Mouse (Mus musculus): ENCODE data around the gene Gtdc1. TPM values are rescaled to one million over a fixed set of nuclear protein-coding genes. Genes with fewer than 3 reads are reported as not detected.

Gtdc1 gene
- polyA plus RNA-seq (2012; rRNA removed), result 14.3 and 15.5 TPM in 2 replicates

DNA sequence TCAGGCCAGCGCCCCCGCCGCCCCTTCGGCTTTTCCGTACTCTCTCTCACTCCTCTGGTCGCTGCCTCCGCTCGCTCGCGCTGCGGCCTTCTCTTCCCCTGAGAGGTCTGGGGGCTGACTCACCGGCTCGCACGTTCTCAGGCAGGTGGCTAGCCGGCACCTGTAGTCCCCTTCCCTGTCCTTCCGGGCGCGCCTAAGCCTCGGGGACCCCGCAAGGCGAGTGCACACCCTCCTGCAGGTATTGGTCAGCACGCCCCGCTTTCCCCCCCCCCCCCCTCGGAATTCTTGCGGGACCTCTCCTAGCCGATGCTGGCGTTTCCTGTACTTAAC, at the start of gene Gtdc1:
Gene Gtdc1 (minus strand): TSS at position 176 of the 330 bp plus-strand sequence.
- H3K27me3 ChIP-seq (ENCODE audit: control insufficient read depth, insufficient read depth, low read length), result no peaks in the 10 kb centered on the region
- TF ChIP-seq CTCF (IDR thresholded peaks at IDR 0.05; ENCODE audit: control insufficient read depth, insufficient read depth, insufficient replicate concordance, low read depth, low read length) (no peak), POLR2A (IDR thresholded peaks at IDR 0.05; ENCODE audit: control insufficient read depth, low read depth, low read length) (no peak)
- peak within 1 kb of the TSS; percentile 98 for H3K27ac ChIP-seq (ENCODE audit: control insufficient read depth, insufficient read depth, low read depth, low read length)
- no peaks in the 10 kb centered on the region for H3K36me3 ChIP-seq (ENCODE audit: control insufficient read depth, insufficient read depth, low read length)
- peaks cover 5% of the 10 kb centered on the region; the same call in 1 of the 2 replicates for H3K4me1 ChIP-seq (ENCODE audit: control insufficient read depth, insufficient read depth, low read length)
- peak within 1 kb of the TSS; percentile 100 for H3K4me3 ChIP-seq (ENCODE audit: control insufficient read depth, low read depth, low read length)

GRCm38 (mm10) chr2:44977051-44977450, 49.6 kb upstream of the Gtdc1 start:
- Histone ChIP-seq H3K27me3 (ENCODE audit: control insufficient read depth, insufficient read depth, low read length) (no peaks in the 10 kb centered on the region), H3K36me3 (ENCODE audit: control insufficient read depth, insufficient read depth, low read length) (no peaks in the 10 kb centered on the region), H3K4me3 (ENCODE audit: control insufficient read depth, low read depth, low read length) (no peak overlapping the region), H3K4me1 (ENCODE audit: control insufficient read depth, insufficient read depth, low read length) (peaks cover 5% of the 10 kb centered on the region), H3K27ac (ENCODE audit: control insufficient read depth, insufficient read depth, low read depth, low read length) (no peak overlapping the region)
- no peak for TF ChIP-seq POLR2A (IDR thresholded peaks at IDR 0.05; ENCODE audit: control insufficient read depth, low read depth, low read length)
- no peak for TF ChIP-seq CTCF (IDR thresholded peaks at IDR 0.05; ENCODE audit: control insufficient read depth, insufficient read depth, insufficient replicate concordance, low read depth, low read length)

DNA sequence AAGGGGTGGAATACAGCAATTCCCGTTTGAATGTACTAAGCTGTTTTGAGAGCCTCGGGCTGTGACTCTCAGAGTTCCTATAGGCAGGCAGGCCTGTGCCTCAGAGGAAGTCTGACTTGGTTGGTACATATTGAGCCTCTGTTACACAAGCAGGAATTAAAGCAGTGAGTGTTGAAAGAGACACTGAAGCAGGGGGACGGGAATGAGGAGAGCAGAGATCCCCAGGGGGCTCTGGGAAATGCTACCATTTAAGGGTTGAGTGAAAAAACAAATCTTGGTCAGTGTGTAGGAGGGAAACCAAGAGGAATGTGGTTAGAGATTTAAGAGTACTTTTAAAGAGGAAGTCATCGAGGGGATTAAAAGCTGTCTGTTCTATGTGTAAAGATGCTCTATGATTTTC, 49.0 kb upstream of the Gtdc1 start:
- no peak overlapping the region for H3K4me3 ChIP-seq (ENCODE audit: control insufficient read depth, low read depth, low read length)
- peaks cover 5% of the 10 kb centered on the region for H3K4me1 ChIP-seq (ENCODE audit: control insufficient read depth, insufficient read depth, low read length)
- H3K27me3 ChIP-seq (ENCODE audit: control insufficient read depth, insufficient read depth, low read length), result no peaks in the 10 kb centered on the region

DNA sequence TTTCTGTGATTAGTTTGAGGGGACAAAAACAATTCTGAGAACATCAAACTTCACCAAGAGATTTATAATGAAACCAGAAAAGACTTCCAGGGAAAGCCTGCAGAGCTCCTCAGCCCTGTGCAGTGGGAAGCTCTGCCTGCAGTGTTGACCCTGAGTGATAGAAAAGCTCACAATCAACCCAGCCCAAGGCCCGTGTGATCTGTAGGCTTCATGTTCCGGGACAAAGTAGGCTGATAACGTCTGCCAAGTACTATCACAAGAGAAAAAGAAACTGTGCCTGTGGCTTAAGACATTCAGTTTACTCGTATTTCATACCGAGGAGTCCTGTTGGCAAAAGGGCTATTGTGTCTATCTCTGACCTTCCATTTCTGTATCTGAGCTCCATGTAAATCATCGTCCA, 46.4 kb upstream of the Gtdc1 start:
- TF ChIP-seq CTCF (IDR thresholded peaks at IDR 0.05; ENCODE audit: control insufficient read depth, insufficient read depth, insufficient replicate concordance, low read depth, low read length), result no peak
- no peak for TF ChIP-seq POLR2A (IDR thresholded peaks at IDR 0.05; ENCODE audit: control insufficient read depth, low read depth, low read length)
- H3K27me3 ChIP-seq (ENCODE audit: control insufficient read depth, insufficient read depth, low read length), result no peaks in the 10 kb centered on the region
- H3K36me3 ChIP-seq (ENCODE audit: control insufficient read depth, insufficient read depth, low read length), result no peaks in the 10 kb centered on the region
- no peak overlapping the region for H3K27ac ChIP-seq (ENCODE audit: control insufficient read depth, insufficient read depth, low read depth, low read length)
- H3K4me1 ChIP-seq (ENCODE audit: control insufficient read depth, insufficient read depth, low read length), result no peaks in the 10 kb centered on the region
- no peak overlapping the region for H3K4me3 ChIP-seq (ENCODE audit: control insufficient read depth, low read depth, low read length)

More for the DNA sequence above, 49.0 kb upstream of the Gtdc1 start:
- TF ChIP-seq CTCF (IDR thresholded peaks at IDR 0.05; ENCODE audit: control insufficient read depth, insufficient read depth, insufficient replicate concordance, low read depth, low read length), result no peak
- no peak for TF ChIP-seq POLR2A (IDR thresholded peaks at IDR 0.05; ENCODE audit: control insufficient read depth, low read depth, low read length)
- Histone ChIP-seq H3K27ac (ENCODE audit: control insufficient read depth, insufficient read depth, low read depth, low read length) (no peak overlapping the region), H3K36me3 (ENCODE audit: control insufficient read depth, insufficient read depth, low read length) (no peaks in the 10 kb centered on the region)

- Histone ChIP-seq H3K4me3 (ENCODE audit: control insufficient read depth, low read depth, low read length) (no peak overlapping the region), H3K36me3 (ENCODE audit: control insufficient read depth, insufficient read depth, low read length) (no peaks in the 10 kb centered on the region), H3K27me3 (ENCODE audit: control insufficient read depth, insufficient read depth, low read length) (no peaks in the 10 kb centered on the region), H3K27ac (ENCODE audit: control insufficient read depth, insufficient read depth, low read depth, low read length) (no peak overlapping the region), H3K4me1 (ENCODE audit: control insufficient read depth, insufficient read depth, low read length) (no peaks in the 10 kb centered on the region)
- TF ChIP-seq CTCF (IDR thresholded peaks at IDR 0.05; ENCODE audit: control insufficient read depth, insufficient read depth, insufficient replicate concordance, low read depth, low read length), result no peak
- no peak for TF ChIP-seq POLR2A (IDR thresholded peaks at IDR 0.05; ENCODE audit: control insufficient read depth, low read depth, low read length)
Measured at GRCm38 (mm10) chr2:44970087-44970646, 42.7 kb upstream of the Gtdc1 start.

- Histone ChIP-seq H3K36me3 (ENCODE audit: control insufficient read depth, insufficient read depth, low read length) (no peaks in the 10 kb centered on the region), H3K27me3 (ENCODE audit: control insufficient read depth, insufficient read depth, low read length) (no peaks in the 10 kb centered on the region), H3K4me3 (ENCODE audit: control insufficient read depth, low read depth, low read length) (no peak overlapping the region), H3K4me1 (ENCODE audit: control insufficient read depth, insufficient read depth, low read length) (no peaks in the 10 kb centered on the region), H3K27ac (ENCODE audit: control insufficient read depth, insufficient read depth, low read depth, low read length) (no peak overlapping the region)
- no peak for TF ChIP-seq CTCF (IDR thresholded peaks at IDR 0.05; ENCODE audit: control insufficient read depth, insufficient read depth, insufficient replicate concordance, low read depth, low read length)
Measured at GRCm38 (mm10) chr2:44969640-44970039, 42.2 kb upstream of the Gtdc1 start.

DNA sequence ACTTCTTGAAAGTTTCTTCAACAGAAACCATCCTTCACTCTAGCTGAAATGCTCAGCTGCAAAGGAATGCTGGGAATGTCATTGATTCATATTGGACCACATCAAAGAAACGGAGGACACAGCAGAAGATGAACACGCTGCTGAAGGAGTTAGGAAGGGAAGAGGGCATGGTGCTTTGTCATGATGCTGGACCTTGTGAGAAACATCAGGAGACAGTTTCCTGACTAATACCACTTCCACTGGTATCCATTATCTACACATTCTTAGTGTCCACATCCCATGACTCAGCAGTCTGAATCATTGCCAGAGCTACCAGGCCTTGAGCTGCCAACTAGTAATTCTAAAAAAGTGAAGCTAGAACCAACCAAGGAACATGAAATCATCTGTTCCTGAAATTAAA, 41.8 kb upstream of the Gtdc1 start:
- Histone ChIP-seq H3K27me3 (ENCODE audit: control insufficient read depth, insufficient read depth, low read length) (no peaks in the 10 kb centered on the region), H3K4me3 (ENCODE audit: control insufficient read depth, low read depth, low read length) (no peak overlapping the region), H3K4me1 (ENCODE audit: control insufficient read depth, insufficient read depth, low read length) (no peaks in the 10 kb centered on the region), H3K36me3 (ENCODE audit: control insufficient read depth, insufficient read depth, low read length) (no peaks in the 10 kb centered on the region), H3K27ac (ENCODE audit: control insufficient read depth, insufficient read depth, low read depth, low read length) (no peak overlapping the region)
- TF ChIP-seq POLR2A (IDR thresholded peaks at IDR 0.05; ENCODE audit: control insufficient read depth, low read depth, low read length) (no peak), CTCF (IDR thresholded peaks at IDR 0.05; ENCODE audit: control insufficient read depth, insufficient read depth, insufficient replicate concordance, low read depth, low read length) (no peak)

Data from testis, adult 2 months (tissue).